Mouse (Mus musculus) MEL (cell line): Measurements from ENCODE around the gene Ift52. TPM values are rescaled to one million over a fixed set of nuclear protein-coding genes. Genes with fewer than 3 reads are reported as not detected.

Experiments
- DNase-seq: peaks from one replicate; pipeline ENCODE4 v3.0.0; 2011; ENCODE audit warnings: low read depth, low spot score
- H3K27ac ChIP-seq: 2 replicates; pipeline ENCODE4 v1.5.1; 2012; ENCODE audit warnings: low read depth, mild to moderate bottlenecking, control low read depth, low read length, moderate library complexity; ENCODE audit not compliant: control insufficient read depth
- H3K27me3 ChIP-seq, 2 experiments: fragments of 150-350 bp in 1 of 2; sonication (generic) in 1 of 2; 2 replicates each; pipeline ENCODE4 v1.6.1; 2012; ENCODE audit warnings: low read length in 2 of 2, mild to moderate bottlenecking in 2 of 2, improper control_type of control experiment in 1 of 2, moderate library complexity in 1 of 2; ENCODE audit not compliant: insufficient read depth in 2 of 2, control insufficient read depth in 1 of 2
- H3K36me3 ChIP-seq, 2 experiments: 2 replicates each; pipeline ENCODE4 v1.6.1; 2012 to 2014; ENCODE audit warnings: low read length in 2 of 2, improper control_type of control experiment in 1 of 2, inconsistent platforms in 1 of 2, mild to moderate bottlenecking in 1 of 2; ENCODE audit not compliant: insufficient read depth in 2 of 2, control insufficient read depth in 1 of 2
- H3K4me1 ChIP-seq, 2 experiments: fragments of 150-350 bp in 1 of 2; sonication (generic) in 1 of 2; 2 replicates each; pipeline ENCODE4 v1.6.1; 2012; ENCODE audit warnings: low read length in 2 of 2, improper control_type of control experiment in 1 of 2, mild to moderate bottlenecking in 1 of 2; ENCODE audit not compliant: insufficient read depth in 2 of 2, control insufficient read depth in 1 of 2
- H3K4me3 ChIP-seq, 2 experiments: fragments of 150-350 bp in 1 of 2; sonication (generic) in 1 of 2; 2 replicates each; pipeline ENCODE4 v1.5.1; 2012; ENCODE audit warnings: low read depth in 2 of 2, low read length in 2 of 2, mild to moderate bottlenecking in 2 of 2, moderate library complexity in 2 of 2, control low read depth in 1 of 2, improper control_type of control experiment in 1 of 2; ENCODE audit not compliant: control insufficient read depth in 1 of 2, insufficient read depth in 1 of 2
- H3K79me2 ChIP-seq: 2 replicates; pipeline ENCODE4 v1.6.1; 2012; ENCODE audit warnings: mild to moderate bottlenecking, low read length, moderate library complexity; ENCODE audit not compliant: control insufficient read depth, poor library complexity, insufficient read depth
- H3K9ac ChIP-seq: 2 replicates; pipeline ENCODE4 v1.6.1; 2012; ENCODE audit warnings: low read depth, mild to moderate bottlenecking, control low read depth, low read length, moderate library complexity; ENCODE audit not compliant: control insufficient read depth, poor library complexity, severe bottlenecking
- H3K9me3 ChIP-seq: fragments of 150-350 bp; sonication (generic); replicated peaks from 2 replicates; pipeline ENCODE4 v1.6.1; 2012; ENCODE audit warnings: mild to moderate bottlenecking, low read length, improper control_type of control experiment, moderate library complexity; ENCODE audit not compliant: insufficient read depth
- BHLHE40 ChIP-seq: IDR thresholded peaks from 2 replicates; pipeline ENCODE4 v1.6.1; 2012; ENCODE audit warnings: low read depth, mild to moderate bottlenecking, inconsistent platforms, low read length, improper control_type of control experiment, borderline replicate concordance
- CHD1 ChIP-seq: IDR thresholded peaks from 2 replicates; pipeline ENCODE4 v1.6.1; 2012; ENCODE audit warnings: low read depth, mild to moderate bottlenecking, inconsistent platforms, low read length, improper control_type of control experiment
- E2F4 ChIP-seq: IDR thresholded peaks from 2 replicates; pipeline ENCODE4 v1.6.1; 2011; ENCODE audit warnings: low read depth, low read length, improper control_type of control experiment, borderline replicate concordance
- ELF1 ChIP-seq: IDR thresholded peaks from 2 replicates; pipeline ENCODE4 v1.6.1; 2014; ENCODE audit warnings: low read depth, mild to moderate bottlenecking, inconsistent platforms, low read length, improper control_type of control experiment, moderate library complexity
- EP300 ChIP-seq, 2 experiments: IDR thresholded peaks; 2 replicates each; pipeline ENCODE4 v1.6.1; 2011; ENCODE audit warnings: improper control_type of control experiment in 2 of 2, low read length in 2 of 2, low read depth in 1 of 2, mild to moderate bottlenecking in 1 of 2
- ETS1 ChIP-seq: IDR thresholded peaks from 2 replicates; pipeline ENCODE4 v1.6.1; 2012; ENCODE audit warnings: low read depth, mild to moderate bottlenecking, inconsistent platforms, low read length, improper control_type of control experiment, moderate library complexity
- GATA1 ChIP-seq: IDR thresholded peaks from 2 replicates; pipeline ENCODE4 v1.6.1; 2011; ENCODE audit warnings: low read depth, low read length, improper control_type of control experiment
- HCFC1 ChIP-seq: IDR thresholded peaks from 2 replicates; pipeline ENCODE4 v1.6.1; 2012; ENCODE audit warnings: low read depth, mild to moderate bottlenecking, inconsistent platforms, low read length, improper control_type of control experiment, moderate library complexity
- MAX ChIP-seq: IDR thresholded peaks from 2 replicates; pipeline ENCODE4 v1.6.1; 2011; ENCODE audit warnings: low read length, improper control_type of control experiment
- MXI1 ChIP-seq: IDR thresholded peaks from 2 replicates; pipeline ENCODE4 v1.6.1; 2011; ENCODE audit warnings: mild to moderate bottlenecking, low read depth, low read length, improper control_type of control experiment
- MYB ChIP-seq: IDR thresholded peaks from 2 replicates; pipeline ENCODE4 v1.6.1; 2011; ENCODE audit warnings: mild to moderate bottlenecking, low read depth, low read length, improper control_type of control experiment
- MYC ChIP-seq: IDR thresholded peaks from 2 replicates; pipeline ENCODE4 v1.6.1; 2011; ENCODE audit warnings: low read depth, mild to moderate bottlenecking, low read length, improper control_type of control experiment, moderate library complexity
- NELFE ChIP-seq: IDR thresholded peaks from 2 replicates; pipeline ENCODE4 v1.6.1; 2011; ENCODE audit warnings: low read depth, low read length, improper control_type of control experiment
- NRF1 ChIP-seq: IDR thresholded peaks from 2 replicates; pipeline ENCODE4 v1.6.1; 2014; ENCODE audit warnings: low read depth, mild to moderate bottlenecking, inconsistent platforms, low read length, improper control_type of control experiment, moderate library complexity; ENCODE audit not compliant: poor library complexity, insufficient read depth, severe bottlenecking
- POLR2A ChIP-seq, 2 experiments: IDR thresholded peaks; 2 replicates each; pipeline ENCODE4 v1.6.1; 2011 to 2012; ENCODE audit warnings: low read length in 2 of 2, mild to moderate bottlenecking in 2 of 2, control low read depth in 1 of 2, improper control_type of control experiment in 1 of 2, low read depth in 1 of 2, moderate library complexity in 1 of 2; ENCODE audit not compliant: control insufficient read depth in 1 of 2, insufficient read depth in 1 of 2, poor library complexity in 1 of 2
- POLR2AphosphoS2 ChIP-seq: IDR thresholded peaks from 2 replicates; pipeline ENCODE4 v1.6.1; 2011; ENCODE audit warnings: low read length, improper control_type of control experiment
- RAD21 ChIP-seq: IDR thresholded peaks from 2 replicates; pipeline ENCODE4 v1.6.1; 2011; ENCODE audit warnings: mild to moderate bottlenecking, low read depth, low read length, improper control_type of control experiment
- SIN3A ChIP-seq: IDR thresholded peaks from 2 replicates; pipeline ENCODE4 v1.6.1; 2012; ENCODE audit warnings: low read length, improper control_type of control experiment, inconsistent platforms
- TCF12 ChIP-seq: IDR thresholded peaks from 2 replicates; pipeline ENCODE4 v1.6.1; 2014; ENCODE audit warnings: low read depth, mild to moderate bottlenecking, inconsistent platforms, low read length, improper control_type of control experiment, moderate library complexity
- UBTF ChIP-seq: IDR thresholded peaks from 2 replicates; pipeline ENCODE4 v1.6.1; 2012; ENCODE audit warnings: low read depth, mild to moderate bottlenecking, inconsistent platforms, low read length, improper control_type of control experiment, moderate library complexity, borderline replicate concordance; ENCODE audit not compliant: insufficient read depth
- USF1 ChIP-seq: IDR thresholded peaks from 2 replicates; pipeline ENCODE4 v1.6.1; 2014; ENCODE audit warnings: low read depth, mild to moderate bottlenecking, inconsistent platforms, low read length, improper control_type of control experiment, moderate library complexity
- ZKSCAN1 ChIP-seq: IDR thresholded peaks from 2 replicates; pipeline ENCODE4 v1.6.1; 2012; ENCODE audit warnings: low read depth, mild to moderate bottlenecking, inconsistent platforms, low read length, improper control_type of control experiment, moderate library complexity
- ZMIZ1 ChIP-seq: IDR thresholded peaks from 2 replicates; pipeline ENCODE4 v1.6.1; 2012; ENCODE audit warnings: low read depth, mild to moderate bottlenecking, inconsistent platforms, low read length, improper control_type of control experiment, moderate library complexity
- ZNF384 ChIP-seq: IDR thresholded peaks from 2 replicates; pipeline ENCODE4 v1.6.1; 2012; ENCODE audit warnings: low read depth, mild to moderate bottlenecking, inconsistent platforms, low read length, improper control_type of control experiment
- polyA plus RNA-seq, 2 experiments: library from polyadenylated mRNA; stranded (reverse) in 1 of 2; unstranded in 1 of 2; fragments of >175 nt in 1 of 2; fragments of >200 nt in 1 of 2; gene quantifications; 2 replicates each; pipeline versions ENCODE4 v1.2.1 to v1.2.4; 2012; ENCODE audit warnings: low replicate concordance in 2 of 2, low read depth in 1 of 2; ENCODE audit not compliant: insufficient read length in 2 of 2, insufficient read depth in 1 of 2, missing spikeins in 1 of 2
- total RNA-seq: library from RNA; depleted of rRNA; stranded (reverse); fragments of 300-350 nt; gene quantifications from 2 replicates; pipeline ENCODE4 v1.2.3, GENCODE M21; 2012

Ift52 gene
- total and polyA plus RNA-seq, 3 experiments = 10.9 to 32.7 TPM; not detected in 1

GRCm38 (mm10) chr2:162973206-162973605 lies 43.9 kb upstream of the Ift52 start:
- H3K9me3 ChIP-seq = no peaks in the 10 kb centered on the region
- no peaks in the 10 kb centered on the region for H3K36me3 ChIP-seq
- H3K79me2 ChIP-seq = no peaks in the 10 kb centered on the region
- H3K9ac ChIP-seq = no peak overlapping the region
- no peak for DNase-seq
- H3K4me1 ChIP-seq = peaks cover 0 to 5% of the 10 kb centered on the region in 2 experiments; a peak in 1 of 4 replicates
- TF ChIP-seq HCFC1 (no peak), ETS1 (no peak), EP300 (IDR thresholded peaks at IDR 0.05; ENCODE audit: low read depth in 1 of 2, low read length in 2 of 2) (no peak), MAX (no peak), BHLHE40 (no peak), E2F4 (no peak), RAD21 (no peak), POLR2AphosphoS2 (no peak), NELFE (no peak), MYC (no peak), NRF1 (no peak), ELF1 (no peak), ZMIZ1 (no peak), ZKSCAN1 (no peak)
- H3K27me3 ChIP-seq = no peaks in the 10 kb centered on the region
- no peak overlapping the region for H3K27ac ChIP-seq
- no peak overlapping the region for H3K4me3 ChIP-seq

- DNase-seq = no peak
- no peaks in the 10 kb centered on the region for H3K36me3 ChIP-seq
- H3K4me3 ChIP-seq = no peak overlapping the region
- no peaks in the 10 kb centered on the region for H3K9me3 ChIP-seq
- no peaks in the 10 kb centered on the region for H3K27me3 ChIP-seq
- H3K79me2 ChIP-seq = no peaks in the 10 kb centered on the region
- no peak for TF ChIP-seq UBTF
- TF ChIP-seq EP300 (IDR thresholded peaks at IDR 0.05; ENCODE audit: low read depth in 1 of 2, low read length in 2 of 2) = no peak
- TF ChIP-seq BHLHE40 = no peak
- no peak for TF ChIP-seq GATA1
- TF ChIP-seq TCF12 = no peak
- no peak for TF ChIP-seq MYB
- TF ChIP-seq ZKSCAN1 = no peak
- no peak for TF ChIP-seq CHD1
- no peak for TF ChIP-seq MXI1
- TF ChIP-seq HCFC1 = no peak
- no peak for TF ChIP-seq USF1
- TF ChIP-seq MAX = no peak
- TF ChIP-seq POLR2A (IDR thresholded peaks at IDR 0.05; ENCODE audit: control insufficient read depth in 1 of 2, insufficient read depth in 1 of 2, low read depth in 1 of 2, low read length in 2 of 2, poor library complexity in 1 of 2) = no peak
- TF ChIP-seq SIN3A = no peak
- no peak for TF ChIP-seq POLR2AphosphoS2
- no peak for TF ChIP-seq ZNF384
- no peak overlapping the region for H3K9ac ChIP-seq
- H3K4me1 ChIP-seq = peaks cover 0 to 5% of the 10 kb centered on the region in 2 experiments; a peak in 1 of 4 replicates
- H3K27ac ChIP-seq = no peak overlapping the region
These were observed 43.5 kb upstream of the Ift52 start for GRCm38 (mm10) chr2:162973637-162974036.
